Mouse (Mus musculus) A20 (cell line): ENCODE data around the gene Pcgf3.
A peak's percentile ranks its signal among the peaks of the same experiment; 100 is the strongest.
"Not testable (repeated sequence)": the region's sequence is repeated elsewhere in the genome, so short reads cannot be mapped to it uniquely, and the experiment has no call there.

Experiments used
- DNase-seq: peaks from one replicate; pipeline ENCODE4 v3.0.0-alpha.2; 2011; ENCODE audit warnings: low read depth, low spot score

Gene Pcgf3

GRCm38 (mm10) chr5:108469617-108470016, 8.6 kb downstream of the Pcgf3 start:
- DNase-seq = no peak

GRCm38 (mm10) chr5:108473737-108474136, 12.7 kb downstream of the Pcgf3 start:
- DNase-seq = no peak

- no peak for DNase-seq
Observed at GRCm38 (mm10) chr5:108475977-108476376, 14.9 kb downstream of the Pcgf3 start.

GRCm38 (mm10) chr5:108483006-108483405, 22.0 kb downstream of the Pcgf3 start:
- DNase-seq = no peak

- peak; percentile 75 for DNase-seq
Observed at GRCm38 (mm10) chr5:108485239-108485638, 24.2 kb downstream of the Pcgf3 start.

- not testable (repeated sequence) for DNase-seq
Observed at GRCm38 (mm10) chr5:108486148-108486547, 25.1 kb downstream of the Pcgf3 start.

- DNase-seq = peak; percentile 33
Observed at GRCm38 (mm10) chr5:108501573-108501972, 40.5 kb downstream of the Pcgf3 start.

- DNase-seq = no peak
Observed at GRCm38 (mm10) chr5:108502286-108502685, 41.3 kb downstream of the Pcgf3 start.

GRCm38 (mm10) chr5:108515581-108516361, 54.7 kb downstream of the Pcgf3 start:
- no peak for DNase-seq

GRCm38 (mm10) chr5:108516655-108517054, 55.6 kb downstream of the Pcgf3 start:
- DNase-seq = no peak

GRCm38 (mm10) chr5:108518106-108518885, 57.3 kb downstream of the Pcgf3 start:
- no peak for DNase-seq

GRCm38 (mm10) chr5:108518951-108519350, 57.9 kb downstream of the Pcgf3 start:
- no peak for DNase-seq

- no peak for DNase-seq
Observed at GRCm38 (mm10) chr5:108520153-108520552, 59.1 kb downstream of the Pcgf3 start.

GRCm38 (mm10) chr5:108521016-108521415, 60.0 kb downstream of the Pcgf3 start:
- DNase-seq = no peak

- no peak for DNase-seq
Observed at GRCm38 (mm10) chr5:108521896-108522295, 60.9 kb downstream of the Pcgf3 start.

GRCm38 (mm10) chr5:108522597-108522996, 61.6 kb downstream of the Pcgf3 start:
- DNase-seq = no peak

GRCm38 (mm10) chr5:108534188-108534587, 73.2 kb downstream of the Pcgf3 start:
- no peak for DNase-seq

- no peak for DNase-seq
Observed at GRCm38 (mm10) chr5:108543516-108544291, 82.7 kb downstream of the Pcgf3 start.

- no peak for DNase-seq
Observed at GRCm38 (mm10) chr5:108547636-108548035, 86.6 kb downstream of the Pcgf3 start.

GRCm38 (mm10) chr5:108549137-108549488, 88.1 kb downstream of the Pcgf3 start:
- no peak for DNase-seq

- no peak for DNase-seq
Observed at GRCm38 (mm10) chr5:108549489-108550206, 88.6 kb downstream of the Pcgf3 start, which contains the start of gene Cplx1. Gene Cplx1, minus strand, starts transcription at chr5:108550024.
